Mouse (Mus musculus) yolk sac, embryonic 10.5 days (tissue): ENCODE measurements at regions not wholly inside any gene's neighbourhood (a gene's known extent, or its start where the extent isn't known, plus 50 kb on each side); places are given as distances from the start of the nearest gene placed in this dataset.

Source experiments
- DNase-seq: peaks from one replicate; pipeline ENCODE4 v3.0.0-alpha.2; 2017; ENCODE audit warnings: low spot score

- no peak for DNase-seq
Observed at GRCm38 (mm10) chr10:119016104-119016503, 146.1 kb upstream of the Dyrk2 start.

- DNase-seq = no peak
Observed at GRCm38 (mm10) chr10:119015311-119016055, 145.5 kb upstream of the Dyrk2 start.

GRCm38 (mm10) chr10:119014731-119015130, 144.7 kb upstream of the Dyrk2 start:
- no peak for DNase-seq

GRCm38 (mm10) chr10:119013758-119014157, 143.7 kb upstream of the Dyrk2 start:
- no peak for DNase-seq

GRCm38 (mm10) chr10:119011511-119011910, 141.5 kb upstream of the Dyrk2 start:
- DNase-seq = no peak

- DNase-seq = peak; percentile 69
Observed at GRCm38 (mm10) chr10:119010884-119011283, 140.9 kb upstream of the Dyrk2 start.

- no peak for DNase-seq
Observed at GRCm38 (mm10) chr10:119006866-119007575, 137.0 kb upstream of the Dyrk2 start.

GRCm38 (mm10) chr10:119005491-119005890, 135.5 kb upstream of the Dyrk2 start:
- no peak for DNase-seq

GRCm38 (mm10) chr10:119004426-119004825, 134.4 kb upstream of the Dyrk2 start:
- DNase-seq = no peak

- no peak for DNase-seq
Observed at GRCm38 (mm10) chr10:119003839-119004238, 133.8 kb upstream of the Dyrk2 start.

- no peak for DNase-seq
Observed at GRCm38 (mm10) chr10:119003042-119003441, 133.0 kb upstream of the Dyrk2 start.

GRCm38 (mm10) chr10:119001895-119002294, 131.9 kb upstream of the Dyrk2 start:
- DNase-seq = no peak

- no peak for DNase-seq
Observed at GRCm38 (mm10) chr10:119001000-119001780, 131.2 kb upstream of the Dyrk2 start.

- no peak for DNase-seq
Observed at GRCm38 (mm10) chr10:118998966-118999365, 129.0 kb upstream of the Dyrk2 start.

- DNase-seq = no peak
Observed at GRCm38 (mm10) chr10:118997034-118997433, 127.0 kb upstream of the Dyrk2 start.

GRCm38 (mm10) chr10:118993819-118994574, 124.0 kb upstream of the Dyrk2 start:
- DNase-seq = peak; percentile 17

- DNase-seq = no peak
Observed at GRCm38 (mm10) chr10:118991213-118991612, 121.2 kb upstream of the Dyrk2 start.

- no peak for DNase-seq
Observed at GRCm38 (mm10) chr10:118990500-118990899, 120.5 kb upstream of the Dyrk2 start.

GRCm38 (mm10) chr10:118989812-118990211, 119.8 kb upstream of the Dyrk2 start:
- DNase-seq = no peak

- DNase-seq = no peak
Observed at GRCm38 (mm10) chr10:118988249-118988648, 118.2 kb upstream of the Dyrk2 start.

GRCm38 (mm10) chr10:118984580-118984979, 114.6 kb upstream of the Dyrk2 start:
- DNase-seq = no peak

- no peak for DNase-seq
Observed at GRCm38 (mm10) chr10:118981446-118981845, 111.4 kb upstream of the Dyrk2 start.
